Mouse (Mus musculus): ENCODE measurements around the gene Gas8. TPM values are rescaled to one million over a fixed set of nuclear protein-coding genes. Genes with fewer than 3 reads are reported as not detected.
"Not testable (repeated sequence)": the region's sequence is repeated elsewhere in the genome, so short reads cannot be mapped to it uniquely, and the experiment has no call there.

The Gas8 gene
- total RNA-seq, 2 experiments from 2014 or later = 4.5 to 10.8 TPM

- ATAC-seq (replicated peaks; ENCODE audit: low FRiP score, low TSS enrichment, poor library complexity, severe bottlenecking) = no peak
Observed at GRCm38 (mm10) chr8:123510819-123511218, 7.8 kb upstream of the Gas8 start.

DNA sequence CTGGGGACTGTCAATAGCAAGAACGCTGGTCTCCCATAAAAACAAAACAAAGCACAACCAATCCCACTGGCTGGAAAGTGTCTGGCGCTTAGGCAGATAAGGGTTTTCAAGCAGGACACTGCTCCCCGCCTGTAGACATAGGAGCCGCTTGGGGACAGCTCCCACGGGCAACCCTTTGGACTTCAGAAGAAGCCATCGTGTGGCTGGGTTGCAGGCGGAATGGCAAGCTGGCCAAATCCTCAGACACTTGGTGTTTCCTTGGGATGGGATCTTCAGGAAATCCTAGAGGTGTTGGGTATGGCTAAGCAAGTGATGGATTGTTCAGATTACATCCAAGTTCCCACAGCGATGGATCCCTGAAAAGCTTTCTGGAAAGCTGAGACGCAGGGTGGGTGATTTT is 4.5 kb upstream of the Gas8 start:
- ATAC-seq (replicated peaks; ENCODE audit: low FRiP score, low TSS enrichment, poor library complexity, severe bottlenecking) = no peak

DNA sequence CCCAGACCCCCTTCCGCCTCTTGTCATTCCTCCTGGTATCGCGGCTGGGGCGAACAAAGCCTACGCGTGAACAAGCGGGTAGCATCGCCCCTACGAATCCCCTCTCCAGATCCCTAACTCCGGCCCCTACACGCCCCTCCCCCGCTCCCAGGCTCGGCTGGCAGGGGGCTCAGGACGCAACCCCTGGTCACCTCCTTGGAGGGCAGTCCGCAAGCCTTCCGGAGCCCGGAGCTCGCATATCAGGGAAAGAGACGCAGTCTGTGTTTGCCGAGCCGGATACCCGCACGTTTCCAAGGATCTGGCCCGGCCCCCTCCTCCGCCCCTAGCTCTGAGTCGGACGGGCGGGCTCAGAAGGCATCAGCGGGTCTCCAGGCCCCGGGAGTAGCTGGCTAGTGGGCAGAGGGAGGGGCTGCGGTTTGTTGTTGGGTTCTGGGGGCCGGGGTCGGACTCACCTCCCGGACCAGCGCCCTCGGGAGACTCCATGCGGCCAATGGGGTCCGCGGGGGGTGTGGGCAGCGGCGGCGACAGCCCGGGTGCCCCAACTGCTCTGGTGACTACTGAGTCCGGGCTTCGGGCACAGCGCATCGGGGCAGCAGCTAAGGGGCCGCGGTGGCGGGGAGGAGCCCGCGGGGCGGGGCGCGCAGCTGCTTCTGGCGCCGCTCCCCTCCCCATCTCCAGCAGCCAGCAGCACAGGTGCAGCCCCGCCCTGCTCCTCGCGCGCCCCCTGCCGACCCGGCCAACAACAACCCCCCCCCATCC is 3.7 kb upstream of the Gas8 start, which contains the start of gene Dbndd1:
TSS of gene Dbndd1 (minus strand) at position 683 of the 759 bp plus-strand sequence.
- no peak for ATAC-seq (replicated peaks; ENCODE audit: low FRiP score, low TSS enrichment, poor library complexity, severe bottlenecking)

DNA sequence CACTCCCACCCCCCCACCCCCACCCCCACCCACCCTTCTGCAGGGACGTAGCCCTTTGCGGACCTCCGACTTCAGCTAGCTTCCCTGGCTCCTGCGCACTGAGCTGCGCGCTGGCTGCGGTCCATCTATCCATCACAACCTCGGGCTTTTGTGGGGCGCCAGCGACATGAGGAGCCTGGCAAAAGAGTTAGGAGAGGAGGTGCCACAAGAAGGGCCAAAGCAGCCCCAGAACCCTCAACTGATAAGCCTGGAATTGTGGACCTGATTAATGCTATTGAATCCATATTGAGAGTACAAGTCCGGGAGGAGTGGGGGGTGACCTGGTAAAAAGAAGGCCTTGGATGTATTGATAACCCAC is 3.1 kb upstream of the Gas8 start:
- no peak for ATAC-seq (replicated peaks; ENCODE audit: low FRiP score, low TSS enrichment, poor library complexity, severe bottlenecking)

GRCm38 (mm10) chr8:123516596-123516995 is 2.0 kb upstream of the Gas8 start:
- ATAC-seq (replicated peaks; ENCODE audit: low FRiP score, low TSS enrichment, poor library complexity, severe bottlenecking) = no peak

DNA sequence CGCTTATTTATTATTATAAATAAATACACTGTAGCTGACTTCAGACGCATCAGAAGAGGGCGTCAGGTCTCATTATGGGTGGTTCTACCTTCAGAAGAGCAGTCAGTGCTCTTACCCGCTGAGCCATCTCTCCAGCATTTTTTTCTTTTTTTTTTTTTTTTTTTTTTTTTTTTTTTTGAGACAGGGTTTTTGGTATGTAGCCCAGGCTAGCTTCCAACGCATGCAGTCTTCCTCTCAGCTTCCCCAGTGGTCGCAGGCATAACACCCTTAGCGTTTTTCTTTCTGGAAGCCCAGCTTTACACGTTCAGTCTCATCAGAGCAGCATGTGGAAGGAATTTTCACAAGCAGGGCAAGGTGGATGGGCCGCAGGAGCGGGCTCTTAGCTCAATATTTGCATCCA is 462 bp upstream of the Gas8 start:
- no peak for ATAC-seq (replicated peaks; ENCODE audit: low FRiP score, low TSS enrichment, poor library complexity, severe bottlenecking)

DNA sequence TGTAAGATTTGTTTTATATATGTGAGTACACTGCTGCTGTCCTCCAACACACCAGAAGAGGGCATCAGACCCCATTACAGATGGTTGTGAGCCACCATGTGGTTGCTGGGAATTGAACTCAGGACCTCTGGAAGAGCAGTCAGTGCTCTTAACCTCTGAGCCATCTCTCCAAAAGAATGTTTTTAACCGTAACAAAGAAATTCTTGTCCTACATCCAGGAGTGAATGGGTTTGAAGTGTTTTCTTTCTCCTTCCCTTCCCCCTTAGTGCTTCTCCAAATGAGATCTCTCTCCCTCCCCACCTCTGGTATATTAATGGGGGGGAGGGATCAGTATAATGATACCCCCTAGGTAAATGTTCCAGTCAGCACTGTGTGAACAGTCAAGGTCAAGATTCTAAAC is 1.4 kb downstream of the Gas8 start:
- ATAC-seq (replicated peaks; ENCODE audit: low FRiP score, low TSS enrichment, poor library complexity, severe bottlenecking) = not testable (repeated sequence)

DNA sequence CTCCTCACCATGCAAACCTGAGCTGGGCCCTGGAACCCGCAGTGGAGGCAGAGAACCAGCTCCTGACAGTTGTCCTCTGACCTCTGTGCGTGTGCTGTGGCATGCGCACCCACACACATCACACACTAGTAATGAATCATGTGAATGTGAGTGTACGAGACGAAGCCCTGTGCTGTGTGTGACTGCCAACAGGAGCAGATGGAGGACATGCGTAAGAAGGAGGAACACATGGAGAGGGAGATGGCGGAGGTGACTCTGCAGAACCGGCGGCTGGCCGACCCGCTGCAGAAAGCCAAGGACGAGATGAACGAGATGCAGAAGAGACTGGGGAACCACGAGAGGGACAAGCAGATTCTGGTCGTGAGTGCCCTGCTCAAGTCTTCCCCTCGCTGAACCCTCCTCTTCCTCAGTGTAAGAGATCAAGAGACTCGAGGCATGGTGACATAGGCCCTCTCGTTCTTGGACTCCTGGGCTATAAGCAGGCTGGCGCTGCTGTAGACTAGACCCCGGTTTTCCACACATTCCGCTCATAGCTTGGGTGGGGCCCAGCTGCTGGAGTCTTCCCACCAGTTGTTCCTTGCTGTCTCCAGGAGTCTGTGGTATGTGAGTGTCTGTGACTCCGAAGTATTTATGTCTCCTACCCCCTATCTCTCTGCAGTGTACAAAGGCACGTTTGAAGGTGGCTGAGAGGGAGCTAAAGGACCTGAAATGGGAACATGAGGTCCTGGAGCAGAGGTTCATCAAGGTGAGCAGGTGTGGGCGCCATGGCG is 9.3 kb downstream of the Gas8 start:
- no peak for ATAC-seq (replicated peaks; ENCODE audit: low FRiP score, low TSS enrichment, poor library complexity, severe bottlenecking)

GRCm38 (mm10) chr8:123536242-123536989 is 17.8 kb downstream of the Gas8 start:
- ATAC-seq (replicated peaks; ENCODE audit: low FRiP score, low TSS enrichment, poor library complexity, severe bottlenecking) = no peak

- ATAC-seq (replicated peaks; ENCODE audit: low FRiP score, low TSS enrichment, poor library complexity, severe bottlenecking) = no peak
Observed at GRCm38 (mm10) chr8:123536990-123537380, 18.4 kb downstream of the Gas8 start.

DNA sequence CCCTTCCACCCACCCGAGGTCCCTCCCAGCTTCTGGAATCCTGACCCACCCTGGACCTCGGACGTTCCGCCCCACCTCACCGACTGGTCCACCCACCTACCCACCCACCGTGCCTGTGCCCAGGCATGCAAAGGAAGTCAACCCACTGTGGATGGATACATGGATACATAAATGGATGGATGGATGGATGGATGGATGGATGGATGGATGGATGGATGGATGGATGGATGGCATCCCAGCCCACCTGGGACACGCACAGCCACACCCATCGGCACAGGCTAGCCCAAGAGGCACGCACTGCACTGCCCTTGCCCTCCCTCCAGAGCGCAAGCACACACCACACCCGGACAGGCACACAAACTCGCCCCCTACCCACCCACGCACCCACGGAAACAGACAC is 19.0 kb downstream of the Gas8 start:
- not testable (repeated sequence) for ATAC-seq (replicated peaks; ENCODE audit: low FRiP score, low TSS enrichment, poor library complexity, severe bottlenecking)

DNA sequence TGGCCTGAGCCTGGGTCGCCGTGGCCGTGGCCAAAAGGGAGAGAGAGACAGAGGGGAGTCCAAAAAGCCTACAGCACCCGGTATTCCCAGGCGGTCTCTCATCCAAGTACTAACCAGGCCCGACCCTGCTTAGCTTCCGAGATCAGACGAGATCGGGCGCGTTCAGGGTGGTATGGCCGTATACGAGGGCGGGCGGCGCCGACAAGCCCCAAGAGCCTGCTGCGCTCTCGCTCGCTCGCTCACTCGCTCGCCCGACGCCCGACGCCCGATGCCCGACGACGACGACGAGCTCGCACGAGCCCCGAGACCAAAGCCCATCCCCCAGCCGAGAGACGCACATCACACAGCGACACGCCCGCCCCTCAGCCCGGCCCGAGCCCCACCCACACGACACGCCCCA is 45.6 kb downstream of the Gas8 start:
- not testable (repeated sequence) for ATAC-seq (replicated peaks; ENCODE audit: low FRiP score, low TSS enrichment, poor library complexity, severe bottlenecking)

- ATAC-seq (replicated peaks; ENCODE audit: low FRiP score, low TSS enrichment, poor library complexity, severe bottlenecking) = not testable (repeated sequence)
Observed at GRCm38 (mm10) chr8:123575386-123575785, 56.8 kb downstream of the Gas8 start.

Other genes starting within 250 kb of the Gas8 start
- gene Fanca, start 200.3 kb upstream of the Gas8 start, total RNA-seq (2014; fragmentation: Nextera tagmentation) = 88.7 and 92.5 TPM in 2 replicates
- gene Fanca, start 200.3 kb upstream of the Gas8 start, total RNA-seq (2017) = 48.6 and 64.9 TPM in 2 replicates
- gene Spire2, start 186.1 kb upstream of the Gas8 start, total RNA-seq (2014; fragmentation: Nextera tagmentation) = 4.3 and 5.9 TPM in 2 replicates
- gene Spire2, start 186.1 kb upstream of the Gas8 start, total RNA-seq (2017) = 5.3 and 7.0 TPM in 2 replicates
- 140 and 145 TPM in 2 replicates for gene Tcf25, start 145.1 kb upstream of the Gas8 start, total RNA-seq (2014; fragmentation: Nextera tagmentation)
- gene Tcf25, start 145.1 kb upstream of the Gas8 start, total RNA-seq (2017) = 104 and 227 TPM in 2 replicates
- 0.92 and 1.7 TPM in 2 replicates for gene Mc1r, start 111.7 kb upstream of the Gas8 start, total RNA-seq (2014; fragmentation: Nextera tagmentation)
- gene Mc1r, start 111.7 kb upstream of the Gas8 start, total RNA-seq (2017) = 0.91 TPM in 1 of 2 replicates, not detected in the other
- gene Tubb3, start 107.4 kb upstream of the Gas8 start, total RNA-seq (2014; fragmentation: Nextera tagmentation) = 1.0 and 1.3 TPM in 2 replicates
- 0.19 TPM in 1 of 2 replicates, not detected in the other for gene Tubb3, start 107.4 kb upstream of the Gas8 start, total RNA-seq (2017)
- gene Def8, start 95.3 kb upstream of the Gas8 start, total RNA-seq (2014; fragmentation: Nextera tagmentation) = 60.6 and 61.1 TPM in 2 replicates
- 33.5 and 45.9 TPM in 2 replicates for gene Def8, start 95.3 kb upstream of the Gas8 start, total RNA-seq (2017)
- gene Afg3l1, start 40.9 kb upstream of the Gas8 start, total RNA-seq (2014; fragmentation: Nextera tagmentation) = 36.2 and 42.0 TPM in 2 replicates
- 19.7 and 20.7 TPM in 2 replicates for gene Afg3l1, start 40.9 kb upstream of the Gas8 start, total RNA-seq (2017)
- gene Dbndd1, start 3.4 kb upstream of the Gas8 start, total RNA-seq (2014; fragmentation: Nextera tagmentation) = not detected in 2 replicates
- not detected in 2 replicates for gene Dbndd1, start 3.4 kb upstream of the Gas8 start, total RNA-seq (2017)
- gene Rhou, start 135.1 kb downstream of the Gas8 start, total RNA-seq (2014; fragmentation: Nextera tagmentation) = 0.25 TPM in 1 of 2 replicates, not detected in the other
- gene Rhou, start 135.1 kb downstream of the Gas8 start, total RNA-seq (2017) = 0.05 TPM in 1 of 2 replicates, not detected in the other

Data from megakaryocyte-erythroid progenitor cell, adult 5-6 weeks (primary cell).